Mouse (Mus musculus) heart, adult 2 months (tissue): ENCODE results near the gene Mfrp. TPM values are rescaled to one million over a fixed set of nuclear protein-coding genes. Genes with fewer than 3 reads are reported as not detected.
A peak's percentile ranks its signal among the peaks of the same experiment; 100 is the strongest.

Source experiments
- DNase-seq, 2 experiments: peaks; one replicate each; pipeline ENCODE4 v3.0.0; 2021
- H3K27ac ChIP-seq: fragments of 200-600 bp; 2 replicates; pipeline ENCODE4 v1.8.1; 2022
- H3K27me3 ChIP-seq: fragments of 200-500 bp; 2 replicates; pipeline ENCODE4 v1.6.1; 2012; ENCODE audit warnings: mild to moderate bottlenecking, low read length, inconsistent platforms, mixed read lengths; ENCODE audit not compliant: control insufficient read depth, insufficient read depth
- H3K36me3 ChIP-seq: fragments of 200-500 bp; 2 replicates; pipeline ENCODE4 v1.6.1; 2012; ENCODE audit warnings: low read length, inconsistent platforms; ENCODE audit not compliant: control insufficient read depth, insufficient read depth
- H3K4me1 ChIP-seq: fragments of 200-500 bp; 2 replicates; pipeline ENCODE4 v1.6.1; 2011; ENCODE audit warnings: low read length; ENCODE audit not compliant: control insufficient read depth, insufficient read depth
- H3K4me3 ChIP-seq: fragments of 200-600 bp; 2 replicates; pipeline ENCODE4 v1.8.1; 2022
- H3K79me2 ChIP-seq: fragments of 200-500 bp; replicated peaks from 2 replicates; pipeline ENCODE4 v1.6.1; 2012; ENCODE audit warnings: mild to moderate bottlenecking, inconsistent platforms, low read length, moderate library complexity, mixed read lengths; ENCODE audit not compliant: control insufficient read depth, insufficient read depth
- H3K9ac ChIP-seq: fragments of 200-500 bp; 2 replicates; pipeline ENCODE4 v1.6.1; 2012; ENCODE audit warnings: low read depth, mild to moderate bottlenecking, control low read depth, inconsistent platforms, low read length, mixed read lengths
- CTCF ChIP-seq: fragments of 200-600 bp; IDR thresholded peaks from 2 replicates; pipeline ENCODE4 v1.8.1; 2022; ENCODE audit warnings: antibody characterized with exemption, mild to moderate bottlenecking, moderate library complexity
- EP300 ChIP-seq: fragments of 200-500 bp; IDR thresholded peaks from 2 replicates; pipeline ENCODE4 v1.6.1; 2011; ENCODE audit warnings: low read depth, low read length, control low read depth; ENCODE audit not compliant: insufficient read depth
- POLR2A ChIP-seq: fragments of 200-500 bp; IDR thresholded peaks from 2 replicates; pipeline ENCODE4 v1.6.1; 2011; ENCODE audit warnings: mild to moderate bottlenecking, low read depth, low read length, control low read depth; ENCODE audit not compliant: insufficient read depth
- WGBS: fragments of 180-500 bp; shearing (Covaris S2); methylation state at CpG from one replicate; pipeline ENCODE4 v1.1.7; 2018; 5-methylcytosine and 5-hydroxymethylcytosine counted together
- intact Hi-C: fragments of 180-260 bp; cut with DNase I; formaldehyde crosslinking; loops from one replicate; pipeline ENCODE4 v1.15.1; 2025
- polyA plus RNA-seq: library from polyadenylated mRNA; depleted of rRNA; stranded (reverse); fragments of >200 nt; gene quantifications from 2 replicates; pipeline ENCODE4 v1.2.3, GENCODE M21; 2012
- total RNA-seq, 2 experiments: library from RNA; stranded (reverse); gene quantifications; 2 replicates each; pipeline ENCODE4 v1.2.3; 2021

Mfrp gene
- total and polyA plus RNA-seq, 3 experiments, result 0.04 to 0.05 TPM; not detected in 1

DNA sequence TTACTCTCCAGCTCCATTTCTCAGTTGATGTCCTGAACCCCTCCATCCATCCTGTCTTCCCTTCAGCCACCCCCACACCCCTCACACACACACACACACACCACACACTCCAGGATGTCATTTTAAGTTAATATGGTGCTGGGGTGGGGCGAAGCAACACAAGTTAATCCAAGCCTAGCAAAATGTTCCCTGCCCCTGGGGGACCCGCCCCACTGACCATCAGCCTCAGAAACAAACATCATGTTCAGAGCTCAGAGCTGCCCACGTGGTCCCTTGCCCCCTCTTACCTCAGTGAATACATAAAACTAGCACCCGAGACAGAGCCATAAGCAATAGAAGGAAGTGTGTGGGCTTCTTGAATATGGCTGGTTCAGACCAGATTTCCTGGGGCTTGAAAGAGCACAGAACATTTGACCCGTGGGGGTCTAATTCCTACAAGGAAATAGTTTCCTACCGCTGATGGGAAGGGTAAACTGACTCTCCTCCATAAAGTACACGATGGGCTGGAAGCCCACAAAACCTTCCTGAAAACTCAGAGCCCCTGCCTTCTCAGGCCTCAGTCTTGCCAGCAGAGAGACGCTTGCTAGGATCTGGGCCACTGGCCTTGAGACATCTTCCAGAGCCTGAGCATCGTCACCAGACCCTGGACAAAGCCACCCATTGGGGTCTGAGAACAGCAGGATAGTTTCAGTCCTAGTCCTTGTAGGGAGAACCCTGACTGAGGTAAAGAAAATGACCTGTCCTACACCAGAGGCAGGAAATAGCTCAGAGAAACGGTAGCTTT, 21.3 kb upstream of the Mfrp start:
- no peaks in the 10 kb centered on the region for H3K27me3 ChIP-seq
- H3K9ac ChIP-seq, result no peak overlapping the region; the same call in 1 of the 2 replicates
- intact Hi-C loops, result loop anchor here (10.0 kb wide), 1 partner anchor 405 kb away; the partner anchor contains the start of gene Bcl9l
- H3K27ac ChIP-seq, result peak overlapping the region; percentile 86
- H3K36me3 ChIP-seq, result peaks cover 2% of the 10 kb centered on the region
- 55% methylated on average over 10 of the region's 10 CpGs for WGBS
- no peak for TF ChIP-seq EP300
- no peak for TF ChIP-seq POLR2A
- TF ChIP-seq CTCF, result no peak
- no peak overlapping the region for H3K4me3 ChIP-seq
- peaks cover 17% of the 10 kb centered on the region for H3K4me1 ChIP-seq
- H3K79me2 ChIP-seq, result no peaks in the 10 kb centered on the region
- DNase-seq, result no peak

DNA sequence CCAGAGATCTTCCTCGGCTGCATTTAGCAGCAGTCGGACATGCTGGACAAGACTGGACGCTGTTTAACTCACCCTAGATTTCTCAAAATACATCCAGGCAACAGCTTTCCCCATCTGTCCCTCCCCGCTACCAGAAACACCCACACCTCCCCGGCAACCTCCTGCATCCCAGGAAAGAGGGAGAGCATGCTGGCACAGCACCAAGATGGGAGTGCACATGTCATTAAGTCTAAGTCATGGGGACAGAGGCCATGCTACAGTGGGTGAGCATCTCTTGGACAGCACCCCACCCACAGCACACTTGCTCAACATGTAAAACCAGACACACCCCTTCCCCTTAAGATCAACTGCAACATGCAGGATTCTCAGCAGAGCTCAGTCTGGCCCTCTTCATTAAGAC, 20.6 kb upstream of the Mfrp start:
- peaks cover 2% of the 10 kb centered on the region for H3K36me3 ChIP-seq
- 46% methylated on average over 5 of the region's 5 CpGs for WGBS
- no peaks in the 10 kb centered on the region for H3K79me2 ChIP-seq
- H3K4me1 ChIP-seq, result peaks cover 17% of the 10 kb centered on the region
- intact Hi-C loops, result loop anchor here (10.0 kb wide), 1 partner anchor 404 kb away; the partner anchor contains the start of gene Bcl9l
- H3K9ac ChIP-seq, result no peak overlapping the region
- no peak for TF ChIP-seq CTCF
- TF ChIP-seq EP300, result no peak
- TF ChIP-seq POLR2A, result no peak
- peak in 1 of 2 experiments; percentile 47 for DNase-seq
- H3K27ac ChIP-seq, result peak overlapping the region; percentile 86
- no peak overlapping the region for H3K4me3 ChIP-seq
- H3K27me3 ChIP-seq, result no peaks in the 10 kb centered on the region

DNA sequence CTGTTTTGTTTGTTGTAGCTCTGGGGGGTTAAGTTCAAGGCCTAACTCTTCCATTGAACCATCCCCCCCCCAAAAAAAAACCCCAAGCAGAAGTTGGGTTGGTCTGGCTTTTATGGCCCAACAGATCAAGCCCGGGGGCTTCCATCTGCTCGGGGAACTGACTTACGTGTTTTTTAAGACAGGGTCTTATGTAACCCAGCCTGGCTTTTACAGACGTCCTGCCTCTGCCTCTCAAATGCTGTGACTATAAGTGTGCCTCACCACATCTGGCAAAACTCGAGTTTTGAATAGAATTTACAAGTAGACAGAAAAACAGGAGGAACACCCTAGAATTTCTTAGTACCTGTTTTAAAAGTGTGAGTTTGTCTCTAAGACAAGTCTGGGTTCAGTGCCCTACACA, 19.9 kb upstream of the Mfrp start:
- Histone ChIP-seq H3K4me3 (no peak overlapping the region), H3K27me3 (no peaks in the 10 kb centered on the region), H3K4me1 (peaks cover 16% of the 10 kb centered on the region), H3K27ac (no peak overlapping the region), H3K9ac (no peak overlapping the region), H3K79me2 (no peaks in the 10 kb centered on the region), H3K36me3 (peaks cover 2% of the 10 kb centered on the region)
- intact Hi-C loops, result loop anchor here (10.0 kb wide), 1 partner anchor 403 kb away; the partner anchor contains the start of gene Bcl9l
- no peak for DNase-seq
- WGBS, result 70% methylated on average over 5 of the region's 5 CpGs
- TF ChIP-seq POLR2A (no peak), EP300 (no peak), CTCF (no peak)

DNA sequence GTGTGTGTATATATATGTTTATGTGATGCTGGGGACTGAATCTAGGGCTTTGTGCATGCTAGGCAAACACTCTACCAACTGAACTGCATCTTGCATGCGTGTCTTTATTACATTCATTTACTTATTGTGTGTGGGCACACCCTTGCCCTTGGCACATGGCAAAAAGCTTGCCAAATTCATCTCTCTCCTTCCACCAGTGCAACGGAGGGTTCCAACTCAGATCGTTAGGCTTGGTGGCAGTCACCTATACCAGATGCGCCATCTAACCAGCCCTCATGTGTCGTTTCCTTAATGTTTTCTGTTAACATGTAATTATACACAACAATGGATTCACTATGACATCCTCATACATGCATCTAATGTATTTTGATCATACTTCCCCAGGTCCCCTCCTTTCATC, 19.3 kb upstream of the Mfrp start:
- TF ChIP-seq EP300, result no peak
- TF ChIP-seq CTCF, result no peak
- no peak for TF ChIP-seq POLR2A
- H3K27me3 ChIP-seq, result no peaks in the 10 kb centered on the region
- H3K36me3 ChIP-seq, result no peaks in the 10 kb centered on the region; the same call in 1 of the 2 replicates
- H3K9ac ChIP-seq, result no peak overlapping the region
- peak in 1 of 2 experiments; percentile 8 for DNase-seq
- no peaks in the 10 kb centered on the region for H3K79me2 ChIP-seq
- H3K27ac ChIP-seq, result peak overlapping the region; percentile 53; the same call in 1 of the 2 replicates
- WGBS, result 76% methylated on average over 5 of the region's 5 CpGs
- intact Hi-C loops, result loop anchor here (10.0 kb wide), 1 partner anchor 403 kb away; the partner anchor contains the start of gene Bcl9l
- H3K4me3 ChIP-seq, result no peak overlapping the region
- H3K4me1 ChIP-seq, result peaks cover 16% of the 10 kb centered on the region

DNA sequence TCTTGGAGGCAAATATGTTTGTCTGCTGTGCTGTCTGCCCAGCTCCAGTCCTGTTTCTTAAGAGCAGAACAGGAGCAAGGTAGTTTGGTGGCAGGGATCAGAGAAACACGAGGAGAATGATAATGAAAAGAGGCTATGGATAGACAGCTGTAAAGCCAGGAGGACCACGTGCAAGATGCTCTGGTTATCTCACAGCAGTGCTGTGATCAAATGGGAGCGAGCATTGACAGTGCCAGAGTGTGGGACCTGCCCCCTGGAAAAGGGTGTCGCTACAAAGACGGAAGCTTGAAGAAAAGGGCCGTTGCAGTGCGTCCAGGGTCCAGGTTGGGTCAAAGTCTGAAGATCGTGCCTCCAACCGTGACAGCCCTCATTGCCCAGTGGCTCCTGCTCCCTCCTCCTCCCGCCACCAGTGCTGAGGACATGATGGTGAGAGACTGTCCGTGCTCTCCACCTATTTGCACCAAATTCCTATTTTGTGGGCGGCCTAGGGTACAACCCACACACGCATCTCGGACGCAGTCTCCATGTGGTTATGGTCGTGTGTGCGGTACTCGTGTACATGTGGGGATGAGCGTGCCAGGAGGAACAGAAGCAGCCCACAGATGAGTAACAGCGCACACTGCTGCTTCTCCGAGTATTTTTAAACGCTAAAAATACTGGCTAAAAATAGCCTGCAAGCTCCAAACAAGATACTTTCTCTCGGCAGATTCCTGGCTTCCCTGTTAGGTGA, 18.0 kb upstream of the Mfrp start:
- peak in 1 of 2 experiments; percentile 52 for DNase-seq
- H3K9ac ChIP-seq, result peak overlapping the region; percentile 18
- H3K4me1 ChIP-seq, result peaks cover 13% of the 10 kb centered on the region
- H3K4me3 ChIP-seq, result peak overlapping the region; percentile 62
- H3K79me2 ChIP-seq, result no peaks in the 10 kb centered on the region
- no peaks in the 10 kb centered on the region for H3K27me3 ChIP-seq
- WGBS, result 16% methylated on average over 23 of the region's 23 CpGs
- H3K36me3 ChIP-seq, result peaks cover 1% of the 10 kb centered on the region
- peak; percentile 40; the same call in 1 of the 2 replicates for TF ChIP-seq EP300
- TF ChIP-seq POLR2A, result peak; percentile 53; the same call in 1 of the 2 replicates
- no peak for TF ChIP-seq CTCF
- peak overlapping the region; percentile 90 for H3K27ac ChIP-seq
- intact Hi-C loops, result loop anchor here (2.0 to 10.0 kb wide), 2 partner anchors 25 to 401 kb away; partner anchors contain the start of gene Bcl9l
